Mouse (Mus musculus) liver, adult 2 months (tissue): ENCODE measurements around the gene Glis3.

Experiments used
- CTCF ChIP-seq: fragments of 200-500 bp; IDR thresholded peaks from 2 replicates; pipeline ENCODE4 v1.5.1; 2011; ENCODE audit warnings: low read depth, low read length, control low read depth
- POLR2A ChIP-seq: fragments of 200-500 bp; IDR thresholded peaks from 2 replicates; pipeline ENCODE4 v1.6.1; 2011; ENCODE audit warnings: low read length, control low read depth; ENCODE audit not compliant: insufficient read depth; ENCODE audit errors: extremely low read depth

DNA sequence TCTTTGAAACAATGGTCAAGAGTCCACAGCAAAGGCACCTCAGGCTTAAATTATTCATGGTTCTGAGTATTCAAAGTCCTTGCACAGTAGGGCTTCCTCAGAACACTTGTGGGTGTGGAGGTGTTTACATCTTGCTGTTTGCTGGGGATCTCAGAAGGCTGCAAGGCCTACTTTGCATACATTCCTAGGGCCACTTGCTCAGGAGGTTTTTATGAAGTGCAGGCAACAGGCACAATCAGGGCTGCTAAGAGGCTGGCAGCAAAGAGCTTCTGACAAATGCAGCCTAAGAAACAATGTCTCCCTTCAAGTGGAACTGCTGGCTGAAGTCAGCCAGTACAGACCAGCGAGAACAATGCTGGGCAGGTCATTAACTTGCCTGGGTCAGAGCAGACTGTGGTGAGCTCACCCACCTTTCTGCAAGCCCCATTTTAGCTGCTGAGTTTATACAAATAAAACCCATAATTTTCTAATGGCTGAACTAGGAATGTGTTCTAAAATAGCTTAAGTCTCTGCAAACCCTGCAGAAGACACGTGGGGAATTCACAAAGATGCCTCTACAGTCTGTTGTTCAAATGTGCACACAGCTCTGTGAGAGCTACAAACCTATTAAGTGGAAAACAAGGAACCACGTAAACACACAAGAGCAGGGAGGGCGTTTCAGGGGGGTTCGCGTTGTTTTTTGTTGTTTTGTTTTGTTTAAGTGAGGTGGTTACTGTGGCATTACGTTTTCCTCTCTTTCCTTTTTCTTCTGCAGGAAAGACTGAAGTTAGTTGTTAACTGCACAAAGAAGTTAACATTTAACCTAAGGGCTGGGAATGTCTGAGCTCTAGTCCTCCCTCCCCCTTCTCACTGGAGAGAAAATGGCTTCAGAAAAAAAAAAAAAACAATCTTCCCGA is 118.8 kb downstream of the Glis3 start:
- TF ChIP-seq CTCF (no peak), POLR2A (no peak)
